Mouse (Mus musculus): ENCODE measurements around the gene Svbp.

Svbp gene

DNA sequence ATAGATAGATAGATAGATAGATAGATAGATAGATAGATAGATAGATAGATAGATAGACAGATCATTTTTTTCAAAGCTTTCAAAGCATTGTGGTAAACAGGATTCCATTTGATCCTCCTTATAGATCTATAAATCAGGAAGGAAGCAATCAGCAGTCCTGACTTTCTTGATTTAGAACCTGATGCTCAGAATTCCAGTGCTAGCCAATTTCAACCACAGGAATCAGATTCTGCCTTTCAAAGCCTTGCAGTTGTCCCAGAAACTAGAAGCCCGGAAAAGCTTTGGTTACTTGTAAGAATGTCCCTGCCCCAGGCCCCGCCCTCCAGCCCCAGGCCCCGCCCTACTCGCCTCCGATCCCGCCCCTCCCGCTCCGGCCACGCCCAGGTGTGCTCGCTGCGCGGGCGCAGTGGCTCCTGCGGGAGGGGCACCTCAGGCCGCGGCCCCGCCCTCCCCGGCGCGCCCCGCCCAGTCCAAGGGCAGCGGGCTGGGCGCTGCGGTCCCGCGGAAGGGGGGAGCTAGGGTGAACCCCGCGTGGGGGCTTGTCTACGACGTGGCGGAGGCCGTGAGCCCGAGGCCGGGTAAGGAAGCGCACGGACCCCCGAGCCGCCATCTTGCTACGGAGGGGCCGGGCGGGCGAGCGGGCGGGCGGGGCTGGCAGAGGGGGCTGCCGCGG lies at the start of gene Svbp:
Gene Svbp (plus strand): TSS at position 398 of the 673 bp plus-strand sequence.
- DNase-seq (ENCODE audit: low spot score) = peak; percentile 90

DNA sequence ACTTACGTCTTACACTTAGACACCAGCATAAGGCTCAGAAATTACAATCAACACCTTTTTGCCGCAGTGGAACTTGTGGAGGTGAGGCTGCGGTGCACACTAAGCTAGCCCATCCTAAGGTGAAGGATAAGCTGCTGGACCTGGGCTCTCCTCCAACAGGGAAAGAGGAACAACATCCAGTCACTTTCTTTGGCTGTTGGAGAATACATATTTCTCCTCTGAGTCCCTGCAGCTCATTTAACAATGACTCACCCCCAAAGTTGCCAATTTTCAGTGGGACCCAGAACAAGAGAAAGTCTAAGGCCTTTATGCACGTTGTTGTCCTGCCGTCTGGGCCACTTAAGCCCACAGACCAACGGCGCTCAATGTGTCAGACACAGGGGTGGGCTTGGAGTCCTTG lies 48.3 kb upstream of the Svbp start:
- DNase-seq (ENCODE audit: low spot score) = no peak

DNA sequence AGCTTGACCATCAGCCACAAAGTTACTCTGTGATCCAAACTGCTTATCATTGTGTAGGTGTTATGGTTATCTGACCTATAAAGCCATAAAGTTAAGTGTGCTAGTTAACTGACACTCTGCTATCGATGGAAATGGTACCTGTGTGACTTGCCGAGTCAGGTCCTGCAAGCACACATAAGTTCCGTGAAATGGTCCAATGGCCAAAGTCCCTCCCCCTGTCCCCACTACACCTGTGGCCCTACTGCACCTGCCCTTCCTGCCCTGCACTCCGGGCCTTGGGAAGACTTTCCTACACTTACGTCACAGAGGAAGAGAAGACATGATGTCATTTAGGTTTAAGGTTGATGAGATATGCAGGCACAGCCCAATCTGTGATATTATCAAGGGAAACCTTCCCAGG lies 47.8 kb upstream of the Svbp start:
- DNase-seq (ENCODE audit: low spot score) = no peak

DNA sequence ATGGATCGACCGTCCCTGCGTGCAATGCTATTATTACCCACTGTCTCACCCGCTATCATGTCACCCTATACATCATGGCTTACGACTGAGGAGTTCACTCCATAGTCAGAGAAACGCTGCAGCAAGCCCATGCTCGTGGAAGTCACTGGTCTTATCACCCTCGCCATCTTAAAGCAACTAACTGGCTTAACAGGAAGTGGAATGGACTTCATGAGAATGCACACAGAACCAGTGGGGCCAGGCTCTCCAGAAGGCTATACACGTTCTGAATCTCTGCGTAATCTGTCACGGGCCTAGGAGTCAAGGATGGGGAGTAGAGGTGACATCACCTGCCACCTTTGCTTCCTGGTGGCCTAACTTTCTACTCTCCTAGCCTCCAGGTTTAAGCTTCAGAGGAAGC lies 46.4 kb upstream of the Svbp start:
- DNase-seq (ENCODE audit: low spot score) = no peak

DNA sequence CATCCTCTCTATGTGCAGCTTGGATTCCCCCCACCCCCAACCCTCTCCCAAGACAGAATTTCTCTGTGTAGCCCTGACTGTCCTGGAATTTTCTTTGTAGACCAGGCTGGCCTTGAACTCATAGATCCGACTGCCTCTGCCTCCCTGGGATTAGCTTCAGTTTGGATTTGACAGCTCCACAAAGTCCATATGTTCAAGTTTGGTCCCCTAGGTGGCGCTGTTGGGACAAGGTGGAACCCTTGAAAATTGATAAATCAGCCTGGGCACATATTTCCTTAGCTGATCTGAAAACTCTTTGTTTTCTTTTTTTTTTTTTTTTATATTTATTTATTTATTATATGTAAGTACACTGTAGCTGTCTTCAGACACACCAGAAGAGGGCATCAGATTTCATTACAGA lies 37.9 kb upstream of the Svbp start:
- peak; percentile 73 for DNase-seq (ENCODE audit: low spot score)

DNA sequence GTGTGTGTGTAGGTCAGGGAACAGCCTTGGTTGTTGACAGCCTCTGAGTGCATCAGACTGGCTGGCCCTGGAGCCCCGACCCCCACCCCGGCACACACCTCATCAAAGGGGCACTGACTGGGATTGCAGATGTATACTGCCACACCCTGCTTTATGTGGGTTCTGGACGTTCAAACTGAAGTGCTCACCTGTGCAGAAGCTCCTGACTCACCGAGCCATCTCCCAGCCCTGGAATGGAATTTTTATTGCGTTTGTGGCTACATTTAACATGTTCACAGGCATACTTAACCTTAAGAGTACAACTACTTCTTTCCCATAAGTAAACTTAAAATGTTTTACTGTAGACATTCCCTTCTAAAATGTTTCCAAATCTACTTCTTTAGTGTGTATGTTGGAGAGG lies 37.2 kb upstream of the Svbp start:
- no peak for DNase-seq (ENCODE audit: low spot score)

DNA sequence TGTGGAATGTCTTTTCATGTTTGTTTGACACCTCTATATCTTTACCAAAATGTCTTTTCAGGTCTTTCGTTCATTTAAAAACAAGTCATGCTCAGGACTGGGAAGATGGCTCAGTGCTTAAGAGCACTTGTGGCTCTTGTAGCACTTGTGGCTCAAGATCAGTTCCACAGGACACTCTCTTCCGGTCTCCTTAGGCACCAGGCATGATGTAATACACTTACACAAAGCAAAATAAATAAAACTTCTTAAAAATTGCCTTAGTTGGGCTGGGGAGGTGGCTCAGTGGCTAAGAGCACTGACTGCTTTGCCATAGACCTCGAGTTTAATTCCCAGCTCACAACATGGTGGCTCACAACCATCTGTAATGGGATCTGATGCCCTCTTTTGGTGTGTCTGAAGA lies 33.7 kb upstream of the Svbp start:
- DNase-seq (ENCODE audit: low spot score) = no peak

DNA sequence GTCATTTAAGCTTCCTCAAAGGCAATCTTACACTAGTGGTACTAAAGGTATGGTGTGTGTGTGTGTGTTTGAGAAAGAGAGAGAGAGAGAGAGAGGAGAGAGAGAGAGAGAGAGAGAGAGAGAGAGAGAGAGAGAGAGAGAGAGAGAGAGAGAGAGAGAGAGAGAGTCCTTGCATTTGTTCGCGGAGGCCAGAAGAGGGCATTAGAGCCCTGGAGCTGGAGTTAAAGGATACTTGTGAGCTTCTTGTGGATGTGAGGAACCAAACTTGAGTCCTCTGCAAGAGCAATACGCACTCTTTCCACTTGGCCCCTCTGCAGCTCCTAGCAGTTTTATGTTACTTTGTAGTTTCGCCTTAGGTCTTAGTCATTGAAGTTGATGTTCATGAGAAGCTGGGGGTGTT lies 32.1 kb upstream of the Svbp start:
- DNase-seq (ENCODE audit: low spot score) = no peak

DNA sequence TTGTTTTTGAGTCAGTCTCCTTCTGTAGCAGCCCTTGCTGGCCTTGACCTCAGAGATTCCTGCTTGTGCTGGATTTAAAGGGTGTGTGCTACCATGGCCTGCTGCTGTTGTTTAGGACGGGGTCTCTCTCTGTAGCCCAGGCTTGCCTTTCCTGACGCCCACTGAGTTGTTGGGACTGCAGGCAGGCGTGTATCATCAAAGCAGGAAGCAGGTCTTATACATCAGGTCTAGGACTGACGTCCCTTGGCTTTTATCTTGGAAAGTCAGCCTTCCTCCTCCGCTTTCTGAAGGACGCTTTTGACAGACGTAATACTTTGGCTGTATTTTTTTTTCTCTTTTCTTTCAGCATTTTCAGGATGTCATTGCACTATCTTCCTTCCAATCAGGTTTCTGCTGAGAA lies 29.2 kb upstream of the Svbp start:
- DNase-seq (ENCODE audit: low spot score) = no peak

DNA sequence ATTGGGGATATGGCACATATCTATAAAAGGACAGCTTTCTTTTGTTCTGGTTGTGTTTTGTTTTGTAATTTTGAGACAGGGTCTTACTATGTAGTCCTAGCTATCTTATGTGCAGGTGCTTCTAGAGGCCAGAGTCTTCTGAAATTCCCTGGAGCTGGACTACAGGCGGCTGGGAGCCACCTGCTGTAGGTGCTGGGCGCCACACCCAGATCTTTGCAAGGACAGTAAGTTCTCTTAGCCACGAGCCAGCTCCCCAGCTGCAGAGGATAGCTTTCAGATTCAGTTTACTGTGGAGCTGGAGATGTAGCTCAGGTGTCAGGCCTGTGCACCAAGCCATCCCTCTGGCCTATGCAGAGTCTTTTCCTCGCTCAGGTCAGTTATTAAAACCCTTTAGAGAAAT lies 28.0 kb upstream of the Svbp start:
- DNase-seq (ENCODE audit: low spot score) = no peak

DNA sequence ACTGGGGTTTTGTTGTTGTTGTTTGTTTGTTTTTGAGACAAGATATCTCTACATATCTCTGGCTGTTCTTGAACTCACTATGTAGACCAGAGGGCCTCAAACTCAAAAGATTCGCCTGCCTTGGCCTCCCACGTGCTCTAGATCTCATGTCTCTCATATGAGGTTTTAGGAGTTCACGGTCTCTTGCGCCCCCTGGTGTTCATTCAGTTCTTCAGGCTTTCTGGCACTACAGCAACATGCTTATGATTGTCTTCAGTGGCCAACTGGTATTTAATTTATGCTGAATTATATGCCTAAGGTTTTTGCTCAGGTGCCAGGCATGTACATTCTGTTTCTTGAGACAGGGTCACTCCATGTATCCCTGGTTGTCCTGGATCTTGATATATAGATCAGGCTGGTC lies 27.4 kb upstream of the Svbp start:
- peak; percentile 94 for DNase-seq (ENCODE audit: low spot score)

DNA sequence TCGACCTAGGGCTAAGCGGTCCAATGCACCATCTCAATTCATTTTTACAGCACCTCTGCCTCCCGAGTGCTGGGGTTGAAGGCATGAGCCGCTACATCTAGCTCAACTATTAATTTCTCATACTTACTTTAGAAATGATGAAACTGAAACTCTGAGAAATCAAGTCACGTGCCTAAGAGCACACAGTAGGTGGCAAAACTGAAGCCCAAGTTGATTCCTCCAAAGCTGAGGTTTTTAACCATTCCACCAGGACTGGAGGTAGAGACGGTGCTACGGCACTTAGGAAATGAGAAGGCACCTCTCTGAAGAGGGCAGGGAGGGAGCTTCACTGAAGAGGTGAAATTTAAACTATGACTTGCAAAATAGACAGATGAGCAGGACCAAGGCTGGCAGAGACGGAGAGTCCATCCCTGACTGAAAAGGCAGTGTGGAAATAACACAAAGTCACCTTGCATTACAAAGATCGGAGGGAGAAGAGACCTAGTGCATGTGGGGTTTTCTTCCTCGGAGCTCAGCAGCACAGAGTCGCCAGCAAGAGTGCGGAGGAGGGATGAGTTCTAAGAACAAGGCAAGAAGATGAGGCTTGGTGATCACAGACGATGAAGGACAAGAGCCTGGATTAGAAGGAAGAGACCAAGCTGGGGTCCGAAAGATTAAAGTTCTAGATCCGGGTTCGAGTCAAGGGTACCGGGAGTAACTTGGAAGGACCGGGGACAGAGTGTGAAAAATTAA lies 22.0 kb upstream of the Svbp start:
- no peak for DNase-seq (ENCODE audit: low spot score)

DNA sequence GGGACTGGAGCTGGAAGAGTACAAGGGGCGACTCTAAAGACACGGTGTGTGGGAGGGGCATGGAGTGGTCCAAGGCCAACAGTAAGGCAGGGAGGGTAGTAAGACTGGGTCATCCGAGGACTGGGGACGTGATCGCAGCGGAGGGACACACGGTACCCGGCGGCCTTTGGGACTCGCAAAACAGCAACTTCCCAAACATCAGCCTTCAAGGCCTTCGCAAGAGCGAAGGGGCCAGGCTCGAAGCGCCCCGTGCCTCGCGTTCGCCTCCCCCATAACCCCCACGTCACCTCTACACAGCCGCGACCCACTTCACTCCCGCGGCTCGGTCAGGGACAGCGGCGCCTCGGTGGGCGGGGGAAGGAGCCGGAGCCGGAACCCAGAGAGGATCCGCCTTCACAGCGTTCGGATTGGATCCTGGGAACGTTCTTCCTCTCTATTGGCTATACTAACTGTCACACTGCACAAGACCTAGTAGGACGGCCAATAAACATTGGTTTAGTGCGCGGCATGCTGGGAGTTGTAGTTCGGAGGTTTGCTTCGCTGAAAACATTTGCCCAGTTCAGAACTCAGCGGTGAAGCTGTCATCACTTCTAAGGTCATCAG lies 21.2 kb upstream of the Svbp start, which contains the start of gene Zfp691:
Gene Zfp691 (minus strand): TSS at position 345 of the 603 bp plus-strand sequence.
- DNase-seq (ENCODE audit: low spot score) = peak; percentile 99

DNA sequence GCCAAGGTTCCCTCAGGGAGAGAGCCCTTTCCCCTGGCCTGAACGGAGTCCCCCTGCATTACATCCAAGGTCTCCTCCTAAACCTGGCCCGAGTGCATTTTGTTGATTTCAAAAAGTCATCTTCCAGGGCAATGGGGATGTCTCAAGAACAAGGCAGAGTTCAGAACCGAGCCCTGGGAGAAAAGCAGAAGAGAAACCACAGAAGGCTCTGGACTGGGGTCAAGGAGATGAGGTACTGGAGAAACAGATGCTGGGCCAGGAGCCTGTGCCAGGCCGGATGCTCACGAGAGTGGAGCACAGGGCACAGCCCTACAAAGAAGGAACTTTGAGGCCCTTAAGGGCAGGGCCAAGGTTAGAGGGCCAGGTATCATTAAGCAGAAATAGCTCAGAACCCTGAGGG lies 17.4 kb upstream of the Svbp start:
- DNase-seq (ENCODE audit: low spot score) = no peak

DNA sequence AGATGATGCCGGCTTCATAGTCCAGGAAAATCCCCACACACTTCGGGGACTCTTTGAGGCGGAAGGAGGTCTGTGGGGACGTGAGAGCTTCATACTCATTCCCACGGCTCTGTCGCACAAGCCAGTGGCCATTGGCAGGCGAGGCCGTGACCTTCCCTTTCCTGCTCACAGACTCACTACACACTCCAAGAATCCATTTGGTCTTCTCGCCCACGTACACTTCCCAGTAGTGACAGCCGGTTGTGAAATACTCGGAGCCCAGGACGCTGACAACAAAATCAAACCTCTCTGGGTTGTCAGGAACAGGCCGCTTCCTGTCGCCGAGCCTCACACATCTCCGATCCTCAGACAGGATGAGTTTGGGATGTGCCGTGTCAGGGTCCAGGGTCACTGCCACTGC lies 16.8 kb upstream of the Svbp start:
- no peak for DNase-seq (ENCODE audit: low spot score)

DNA sequence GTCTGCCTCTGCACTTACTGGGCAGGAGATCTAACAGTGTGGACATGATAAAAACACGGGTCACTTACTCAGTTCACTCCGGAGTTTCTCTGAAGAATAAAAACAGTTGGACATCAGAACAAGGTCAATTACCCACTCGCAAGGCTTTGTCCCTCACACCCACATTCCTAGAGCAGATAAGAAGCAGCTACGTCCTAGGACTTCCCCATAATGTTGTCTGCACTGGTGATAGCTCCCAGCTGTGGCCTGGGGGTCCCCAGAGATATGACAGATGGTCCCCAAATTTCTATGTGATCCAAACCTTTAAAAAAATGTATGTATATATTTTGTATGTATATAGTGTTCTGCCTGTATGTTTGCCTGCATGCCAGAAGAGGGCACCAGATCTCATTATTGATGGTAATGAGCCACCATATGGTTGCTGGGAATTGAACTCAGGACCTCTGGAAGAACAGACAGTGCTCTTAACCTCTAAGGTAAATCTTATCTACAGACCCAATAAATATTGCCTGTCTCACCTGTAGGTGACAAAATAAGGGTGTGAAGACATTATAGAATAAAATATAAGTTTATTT lies 14.9 kb upstream of the Svbp start:
- DNase-seq (ENCODE audit: low spot score) = no peak

DNA sequence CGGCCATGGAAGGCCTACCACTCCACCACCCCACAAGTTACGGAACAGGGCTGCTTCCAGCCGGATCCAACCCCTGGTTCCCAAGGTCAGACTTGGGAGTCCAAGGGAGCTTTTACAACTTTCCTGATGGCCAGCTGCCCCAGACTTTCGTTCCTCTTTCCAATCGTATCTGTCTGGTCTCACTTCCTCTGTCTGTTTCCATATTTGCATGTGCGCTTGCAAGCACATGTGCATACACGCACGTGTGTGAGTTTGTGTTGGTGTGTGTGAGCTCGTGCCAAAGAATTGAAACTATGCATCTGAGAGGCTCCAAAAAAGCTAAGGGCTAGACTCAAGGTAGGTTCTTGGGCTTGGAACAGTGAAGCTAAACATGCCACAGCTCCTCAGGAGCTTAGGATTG lies 13.7 kb upstream of the Svbp start:
- no peak for DNase-seq (ENCODE audit: low spot score)

DNA sequence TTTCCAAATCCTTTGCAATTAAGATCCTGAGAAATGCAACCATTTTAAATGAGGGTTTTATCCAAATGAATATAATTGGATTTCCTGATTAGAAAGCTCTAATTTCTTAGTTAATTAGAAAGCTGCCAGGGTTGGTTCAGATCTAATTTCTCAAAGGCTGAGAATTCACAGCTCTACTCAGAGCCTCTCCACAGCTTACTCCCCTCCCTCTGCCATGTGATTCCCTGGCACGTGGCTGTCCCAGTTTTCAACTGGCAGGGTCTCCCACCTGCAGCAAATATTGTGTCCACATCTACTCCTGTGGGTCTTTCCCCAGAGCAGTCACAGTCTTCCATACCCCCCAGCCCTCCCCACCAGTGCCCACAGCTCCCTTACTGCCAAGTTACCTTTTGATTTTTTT lies 11.6 kb upstream of the Svbp start:
- DNase-seq (ENCODE audit: low spot score) = no peak

DNA sequence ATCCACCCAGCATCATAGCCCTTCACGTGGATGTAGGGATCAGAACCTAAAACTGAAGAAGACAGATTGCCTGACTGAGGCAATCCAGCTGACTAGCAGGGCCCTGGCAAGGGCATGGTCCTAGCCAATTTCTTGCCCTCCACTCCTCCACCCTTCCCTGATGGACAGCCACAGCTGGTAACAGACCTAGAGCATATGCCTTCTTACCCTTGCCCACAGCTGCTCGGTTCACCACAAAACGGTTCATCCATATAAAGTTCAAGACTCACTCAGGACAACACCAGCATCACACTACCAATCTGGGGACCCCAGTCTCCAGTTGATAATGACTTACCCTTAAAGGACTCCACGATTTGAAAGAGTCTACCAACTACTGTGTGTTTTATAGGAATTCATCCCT lies 9.3 kb upstream of the Svbp start:
- DNase-seq (ENCODE audit: low spot score) = no peak

DNA sequence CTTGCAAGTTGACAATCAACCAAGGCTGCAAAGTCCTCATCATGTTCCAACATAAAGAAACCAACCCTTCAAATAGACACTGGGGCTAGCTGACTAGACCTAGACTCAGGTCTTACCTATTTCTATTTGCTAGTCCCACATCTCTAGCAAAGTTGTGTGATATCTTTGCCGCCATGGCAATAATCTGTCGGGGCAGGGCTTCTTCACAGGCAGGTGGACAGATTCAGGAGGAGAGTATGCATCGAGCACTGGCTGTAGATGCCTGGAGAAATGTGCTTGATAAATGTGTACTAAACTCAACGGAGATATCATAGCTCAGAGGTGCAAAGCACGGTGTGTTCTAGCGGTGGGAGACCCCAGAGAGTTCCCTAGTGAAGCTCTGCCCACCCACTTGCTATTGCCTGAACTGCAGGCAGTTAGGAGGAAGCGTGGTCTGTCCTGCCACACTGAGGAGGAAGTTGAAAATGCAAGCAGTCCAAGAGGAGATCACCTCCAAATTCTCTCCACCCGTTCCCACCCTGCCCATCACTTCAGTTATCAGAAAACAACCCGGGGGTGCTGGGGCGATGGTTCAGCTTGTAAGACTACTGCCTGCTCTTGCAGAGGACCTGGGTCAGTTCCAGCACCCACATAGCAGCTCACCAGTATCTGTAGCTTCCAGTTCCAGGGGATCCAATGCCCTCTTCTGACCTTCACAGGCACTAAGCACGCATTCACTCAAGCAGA lies 6.9 kb upstream of the Svbp start:
- peak; percentile 18 for DNase-seq (ENCODE audit: low spot score)

DNA sequence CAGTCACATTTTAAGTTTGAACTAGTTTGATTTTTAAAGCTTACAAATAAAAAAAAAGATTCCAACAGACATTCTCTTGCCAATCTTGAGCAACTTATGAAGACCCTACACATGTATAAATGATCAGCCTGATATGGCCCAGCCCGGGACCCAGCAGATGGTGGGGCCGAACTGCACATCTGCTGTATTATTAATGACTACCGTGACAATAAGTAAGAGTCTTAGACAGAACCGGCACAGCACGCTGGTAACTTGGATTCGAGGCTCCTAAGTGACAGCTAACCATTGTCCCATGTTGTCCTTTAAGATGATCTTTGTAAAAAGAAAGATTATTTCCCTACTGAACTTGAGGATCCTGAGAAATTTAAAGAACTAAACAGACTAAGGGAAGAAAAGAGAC lies 5.7 kb upstream of the Svbp start:
- DNase-seq (ENCODE audit: low spot score) = no peak

DNA sequence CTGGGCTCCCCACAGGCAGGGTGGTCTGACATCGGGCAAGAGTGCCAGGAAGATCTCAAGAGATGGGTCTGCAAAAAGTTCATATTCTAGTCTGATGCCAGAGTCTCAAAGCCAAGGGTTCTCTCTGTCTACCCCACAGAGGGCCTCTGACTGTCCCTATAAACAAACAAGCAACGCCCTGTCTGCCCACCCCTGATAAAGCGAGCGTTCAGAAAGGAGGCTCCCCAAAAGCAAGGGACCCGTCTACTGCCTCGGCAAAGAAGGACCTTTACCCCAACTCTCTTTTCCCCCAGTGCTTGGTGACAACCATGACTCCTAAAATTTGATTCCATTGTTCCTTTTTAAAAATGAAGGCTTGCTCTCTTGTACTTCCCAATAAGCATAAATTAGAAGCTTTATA lies 5.2 kb upstream of the Svbp start, which contains the start of gene Ermap:
Gene Ermap (minus strand): TSS at position 148 of the 400 bp plus-strand sequence.
- no peak for DNase-seq (ENCODE audit: low spot score)
